Mouse (Mus musculus) thymus, adult 2 months (tissue): ENCODE results near the gene Gkn1. TPM values are rescaled to one million over a fixed set of nuclear protein-coding genes. Genes with fewer than 3 reads are reported as not detected.

ENCODE experiments used
- DNase-seq: peaks from one replicate; pipeline ENCODE4 v3.0.0; 2021
- H3K27ac ChIP-seq: fragments of 200-500 bp; 2 replicates; pipeline ENCODE4 v1.5.1; 2012; ENCODE audit warnings: low read length, control low read depth; ENCODE audit not compliant: control insufficient read depth, insufficient read depth
- H3K27me3 ChIP-seq: fragments of 200-500 bp; 2 replicates; pipeline ENCODE4 v1.6.1; 2012; ENCODE audit warnings: mild to moderate bottlenecking, low read length, moderate library complexity, mixed read lengths; ENCODE audit not compliant: control insufficient read depth, insufficient read depth
- H3K36me3 ChIP-seq: fragments of 200-500 bp; 2 replicates; pipeline ENCODE4 v1.6.1; 2012; ENCODE audit warnings: mild to moderate bottlenecking, low read length, moderate library complexity; ENCODE audit not compliant: control insufficient read depth, insufficient read depth
- H3K4me1 ChIP-seq: fragments of 200-500 bp; replicated peaks from 2 replicates; pipeline ENCODE4 v1.6.1; 2012; ENCODE audit warnings: low read length; ENCODE audit not compliant: control insufficient read depth, insufficient read depth
- H3K4me3 ChIP-seq: fragments of 200-500 bp; 2 replicates; pipeline ENCODE4 v1.5.1; 2012; ENCODE audit warnings: mild to moderate bottlenecking, low read length, control low read depth, moderate library complexity; ENCODE audit not compliant: control insufficient read depth, insufficient read depth
- CTCF ChIP-seq: fragments of 200-500 bp; IDR thresholded peaks from 2 replicates; pipeline ENCODE4 v1.5.1; 2012; ENCODE audit warnings: mild to moderate bottlenecking, control low read depth, low read length, moderate library complexity, borderline replicate concordance; ENCODE audit not compliant: control insufficient read depth, poor library complexity, insufficient read depth; ENCODE audit errors: extremely low read depth
- POLR2A ChIP-seq: fragments of 200-500 bp; IDR thresholded peaks from 2 replicates; pipeline ENCODE4 v1.6.1; 2012; ENCODE audit warnings: mild to moderate bottlenecking, low read length, control low read depth, moderate library complexity; ENCODE audit not compliant: control insufficient read depth, poor library complexity, insufficient read depth; ENCODE audit errors: extremely low read depth
- WGBS: fragments of 180-500 bp; shearing (Covaris S2); methylation state at CpG from one replicate; pipeline ENCODE4 v1.1.7; 2018; 5-methylcytosine and 5-hydroxymethylcytosine counted together
- polyA plus RNA-seq: library from polyadenylated mRNA; depleted of rRNA; stranded (reverse); fragments of >200 nt; gene quantifications from 2 replicates; pipeline ENCODE4 v1.2.3, GENCODE M21; 2012; rRNA removed

Gkn1 gene
- polyA plus RNA-seq, 1 experiment = 0.75 TPM

DNA sequence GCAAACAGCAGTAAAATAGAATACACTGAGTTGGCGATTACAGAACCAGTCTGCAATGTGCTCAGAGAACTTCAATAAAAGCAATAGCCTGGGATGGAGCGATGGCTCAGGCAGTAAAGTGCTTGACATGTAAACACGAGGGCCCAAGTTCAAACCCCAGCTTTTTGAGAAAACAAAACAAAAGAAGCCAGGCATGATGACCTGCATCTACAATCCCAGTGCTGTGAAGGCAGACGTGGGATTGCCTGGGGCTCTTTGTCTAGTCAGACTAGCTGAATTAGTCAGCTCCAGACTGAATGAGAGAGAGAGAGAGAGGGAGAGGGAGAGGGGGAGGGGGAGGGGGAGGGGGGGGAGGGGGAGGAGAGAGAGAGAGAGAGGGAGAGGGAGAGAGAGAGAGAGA is 48.8 kb downstream of the Gkn1 start:
- no peak overlapping the region for H3K27ac ChIP-seq
- H3K36me3 ChIP-seq = no peaks in the 10 kb centered on the region
- H3K4me3 ChIP-seq = no peak overlapping the region
- no peak for DNase-seq
- WGBS = 94% methylated on average over 4 of the region's 4 CpGs
- H3K4me1 ChIP-seq = no peaks in the 10 kb centered on the region
- no peaks in the 10 kb centered on the region for H3K27me3 ChIP-seq
- no peak for TF ChIP-seq CTCF
- TF ChIP-seq POLR2A = no peak

Other genes starting within 250 kb of the Gkn1 start
- gene D6Ertd527e, start 246.2 kb downstream of the Gkn1 start, polyA plus RNA-seq = 1.1 and 1.4 TPM in 2 replicates
- gene Antxr1, start 15.1 kb downstream of the Gkn1 start, polyA plus RNA-seq = 3.7 and 4.0 TPM in 2 replicates
- gene Gkn2, start 22.4 kb upstream of the Gkn1 start, polyA plus RNA-seq = 0.40 TPM in 1 of 2 replicates, not detected in the other
- gene Gkn3, start 38.0 kb upstream of the Gkn1 start, polyA plus RNA-seq = 0.69 and 0.96 TPM in 2 replicates
- 0.08 and 4.8 TPM in 2 replicates for gene Bmp10, start 78.1 kb upstream of the Gkn1 start, polyA plus RNA-seq
- 17.2 TPM in 2 replicates for gene Arhgap25, start 182.3 kb upstream of the Gkn1 start, polyA plus RNA-seq
- gene Prokr1, start 239.8 kb upstream of the Gkn1 start, polyA plus RNA-seq = 0.20 and 0.26 TPM in 2 replicates